Mouse (Mus musculus): Measurements from ENCODE around the gene Fosb. TPM values are rescaled to one million over a fixed set of nuclear protein-coding genes. Genes with fewer than 3 reads are reported as not detected.

Fosb gene
- total RNA-seq, 2 experiments from 2014 or later: 8.1 to 24.4 TPM

- ATAC-seq (replicated peaks; ENCODE audit: poor library complexity, severe bottlenecking): no peak
Measured at GRCm38 (mm10) chr7:19283406-19283804, 26.4 kb downstream of the Fosb start.

- ATAC-seq (replicated peaks; ENCODE audit: poor library complexity, severe bottlenecking): peak; percentile 51
Measured at GRCm38 (mm10) chr7:19282791-19283405, 27.0 kb downstream of the Fosb start.

- peak; percentile 77 for ATAC-seq (replicated peaks; ENCODE audit: poor library complexity, severe bottlenecking)
Measured at GRCm38 (mm10) chr7:19282385-19282784, 27.5 kb downstream of the Fosb start, which contains the start of gene Rtn2. Gene Rtn2, plus strand, starts transcription at chr7:19282624.

GRCm38 (mm10) chr7:19281680-19282304 is 28.1 kb downstream of the Fosb start:
- ATAC-seq (replicated peaks; ENCODE audit: poor library complexity, severe bottlenecking): peak; percentile 16; the same call in 1 of the 2 replicates

GRCm38 (mm10) chr7:19279581-19280114 is 30.2 kb downstream of the Fosb start, which contains the start of gene Ppm1n:
Gene Ppm1n, minus strand, starts transcription at chr7:19280064.
- ATAC-seq (replicated peaks; ENCODE audit: poor library complexity, severe bottlenecking): no peak

GRCm38 (mm10) chr7:19279052-19279451 is 30.8 kb downstream of the Fosb start:
- no peak for ATAC-seq (replicated peaks; ENCODE audit: poor library complexity, severe bottlenecking)

GRCm38 (mm10) chr7:19276253-19276652 is 33.6 kb downstream of the Fosb start:
- ATAC-seq (replicated peaks; ENCODE audit: poor library complexity, severe bottlenecking): no peak

GRCm38 (mm10) chr7:19272173-19272764 is 37.6 kb downstream of the Fosb start:
- peak; percentile 24 for ATAC-seq (replicated peaks; ENCODE audit: poor library complexity, severe bottlenecking)

- peak; percentile 54 for ATAC-seq (replicated peaks; ENCODE audit: poor library complexity, severe bottlenecking)
Measured at GRCm38 (mm10) chr7:19271238-19272172, 38.3 kb downstream of the Fosb start, which contains the start of gene Vasp. Gene Vasp, minus strand, starts transcription at chr7:19271817.

GRCm38 (mm10) chr7:19270509-19271237 is 39.2 kb downstream of the Fosb start:
- no peak for ATAC-seq (replicated peaks; ENCODE audit: poor library complexity, severe bottlenecking)

GRCm38 (mm10) chr7:19269721-19270441 is 40.0 kb downstream of the Fosb start:
- peak; percentile 10 for ATAC-seq (replicated peaks; ENCODE audit: poor library complexity, severe bottlenecking)

GRCm38 (mm10) chr7:19268993-19269681 is 40.7 kb downstream of the Fosb start:
- ATAC-seq (replicated peaks; ENCODE audit: poor library complexity, severe bottlenecking): no peak

- ATAC-seq (replicated peaks; ENCODE audit: poor library complexity, severe bottlenecking): peak; percentile 36
Measured at GRCm38 (mm10) chr7:19267051-19267450, 42.8 kb downstream of the Fosb start.

- ATAC-seq (replicated peaks; ENCODE audit: poor library complexity, severe bottlenecking): peak; percentile 75
Measured at GRCm38 (mm10) chr7:19265928-19266822, 43.7 kb downstream of the Fosb start.

GRCm38 (mm10) chr7:19265147-19265546 is 44.7 kb downstream of the Fosb start:
- ATAC-seq (replicated peaks; ENCODE audit: poor library complexity, severe bottlenecking): no peak

- no peak for ATAC-seq (replicated peaks; ENCODE audit: poor library complexity, severe bottlenecking)
Measured at GRCm38 (mm10) chr7:19258336-19258735, 51.5 kb downstream of the Fosb start.

- peak; percentile 96 for ATAC-seq (replicated peaks; ENCODE audit: poor library complexity, severe bottlenecking)
Measured at GRCm38 (mm10) chr7:19257390-19258022, 52.3 kb downstream of the Fosb start.
